Mouse (Mus musculus): ENCODE measurements around the gene Cdk11b. TPM values are rescaled to one million over a fixed set of nuclear protein-coding genes. Genes with fewer than 3 reads are reported as not detected.
"Not testable (repeated sequence)": the region's sequence is repeated elsewhere in the genome, so short reads cannot be mapped to it uniquely, and the experiment has no call there.

Cdk11b gene
- polyA plus RNA-seq, 1 experiment from 2014 or later: 67.3 TPM

DNA sequence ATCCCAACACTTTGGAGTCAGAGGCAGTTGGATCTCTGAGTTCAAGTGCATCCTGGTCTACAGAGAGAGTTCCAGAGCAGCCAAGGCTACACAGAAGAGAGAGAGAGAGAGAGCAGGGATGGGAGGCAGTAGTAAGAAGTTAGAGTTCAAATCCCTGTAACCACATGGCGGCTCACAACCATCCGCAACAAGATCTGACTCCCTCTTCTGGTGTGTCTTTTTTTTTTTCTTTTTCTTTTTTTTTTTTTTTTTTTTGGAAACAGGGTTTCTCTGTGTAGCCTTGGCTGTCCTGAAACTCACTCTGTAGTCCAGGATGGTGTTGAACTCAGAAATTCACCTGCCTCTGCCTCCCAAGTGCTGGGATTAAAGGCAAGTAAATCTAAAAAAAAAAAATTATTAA is 47.4 kb downstream of the Cdk11b start:
- H3K9ac ChIP-seq (replicated peaks; ENCODE audit: low read depth): no peak overlapping the region
- 50% methylated on average over 2 of the region's 2 CpGs for WGBS

DNA sequence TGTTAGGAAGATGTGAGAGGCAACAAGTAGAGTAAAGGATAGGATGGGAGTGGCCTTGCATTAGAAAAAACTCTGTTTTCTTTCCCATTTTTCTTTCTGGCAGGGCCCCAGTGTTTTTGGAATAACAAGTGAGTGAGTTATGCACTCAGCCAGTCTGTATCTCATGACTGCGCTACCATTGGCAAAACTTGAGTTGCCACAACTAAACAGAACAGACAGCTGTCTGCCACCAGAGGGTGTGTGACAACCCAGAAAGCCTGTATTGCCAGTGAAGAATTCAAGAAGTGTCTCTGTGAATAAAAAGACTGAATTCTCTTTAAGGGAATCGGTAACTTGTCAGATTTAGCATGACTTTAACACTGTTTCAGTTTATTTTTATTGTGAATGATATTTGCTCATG is 51.3 kb downstream of the Cdk11b start:
- no peak for ATAC-seq
- TF ChIP-seq EP300 (IDR thresholded peaks at IDR 0.05) (no peak), CTCF (IDR thresholded peaks at IDR 0.05) (peak; percentile 64)
- H3K4me3 ChIP-seq (ENCODE audit: low read depth, low read length): no peak overlapping the region
- H3K9me3 ChIP-seq (ENCODE audit: low read length): no peaks in the 10 kb centered on the region
- no peaks in the 10 kb centered on the region for H3K27me3 ChIP-seq (replicated peaks; ENCODE audit: insufficient read depth, low read length)
- no peak overlapping the region for H3K27ac ChIP-seq (ENCODE audit: low read length)
- H3K9ac ChIP-seq (replicated peaks; ENCODE audit: low read depth): no peak overlapping the region
- H3K4me2 ChIP-seq (replicated peaks; ENCODE audit: low read depth, low read length): no peak overlapping the region
- H3K4me1 ChIP-seq (ENCODE audit: insufficient read depth, low read depth, low read length): no peaks in the 10 kb centered on the region
- H3K36me3 ChIP-seq (ENCODE audit: insufficient read depth, low read length): no peaks in the 10 kb centered on the region
- peak; percentile 50 for DNase-seq (ENCODE audit: low spot score)
- WGBS: 69% methylated on average over 2 of the region's 2 CpGs

More for the DNA sequence above, 47.4 kb downstream of the Cdk11b start:
- H3K27me3 ChIP-seq (replicated peaks; ENCODE audit: insufficient read depth, low read length): no peaks in the 10 kb centered on the region
- DNase-seq (ENCODE audit: low spot score): no peak
- no peak overlapping the region for H3K4me3 ChIP-seq (ENCODE audit: low read depth, low read length)
- H3K36me3 ChIP-seq (ENCODE audit: insufficient read depth, low read length): no peaks in the 10 kb centered on the region
- no peak overlapping the region for H3K27ac ChIP-seq (ENCODE audit: low read length)
- no peaks in the 10 kb centered on the region for H3K9me3 ChIP-seq (ENCODE audit: low read length)
- no peak for ATAC-seq
- H3K4me1 ChIP-seq (ENCODE audit: insufficient read depth, low read depth, low read length): peaks cover 9% of the 10 kb centered on the region; the same call in 1 of the 2 replicates
- no peak for TF ChIP-seq CTCF (IDR thresholded peaks at IDR 0.05)
- no peak for TF ChIP-seq EP300 (IDR thresholded peaks at IDR 0.05)
- no peak overlapping the region for H3K4me2 ChIP-seq (replicated peaks; ENCODE audit: low read depth, low read length)

DNA sequence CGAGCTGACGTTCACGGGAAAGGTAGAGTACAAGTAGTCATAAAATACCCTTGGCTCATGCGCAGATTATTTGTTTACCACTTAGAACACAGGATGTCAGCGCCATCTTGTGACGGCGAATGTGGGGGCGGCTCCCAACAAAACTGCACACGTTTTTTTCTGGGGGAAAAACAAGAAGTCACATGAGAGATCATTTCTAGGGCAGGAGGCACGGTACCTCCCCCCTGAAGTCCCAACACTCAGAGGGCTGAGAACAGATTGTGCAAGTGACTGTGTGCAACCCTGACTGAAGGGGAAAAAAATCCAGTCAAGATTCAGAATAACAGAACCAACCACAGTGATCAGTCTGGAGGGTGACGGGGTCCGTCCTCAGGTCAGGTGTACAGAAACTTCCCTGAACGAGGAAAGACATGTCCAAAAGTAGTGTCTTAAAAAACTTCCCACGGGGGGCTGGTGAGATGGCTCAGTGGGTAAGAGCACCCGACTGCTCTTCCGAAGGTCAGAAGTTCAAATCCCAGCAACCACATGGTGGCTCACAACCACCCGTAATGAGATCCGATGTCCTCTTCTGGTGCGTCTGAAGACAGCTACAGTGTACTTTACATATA is 59.1 kb downstream of the Cdk11b start:
- not testable (repeated sequence) for H3K4me3 ChIP-seq (ENCODE audit: low read depth, low read length); H3K36me3 ChIP-seq (ENCODE audit: insufficient read depth, low read length); H3K4me2 ChIP-seq (replicated peaks; ENCODE audit: low read depth, low read length); H3K27ac ChIP-seq (ENCODE audit: low read length); H3K9ac ChIP-seq (replicated peaks; ENCODE audit: low read depth); ATAC-seq; H3K27me3 ChIP-seq (replicated peaks; ENCODE audit: insufficient read depth, low read length); H3K9me3 ChIP-seq (ENCODE audit: low read length); H3K4me1 ChIP-seq (ENCODE audit: insufficient read depth, low read depth, low read length); DNase-seq (ENCODE audit: low spot score)
- WGBS: 89% methylated on average over 15 of the region's 19 CpGs

DNA sequence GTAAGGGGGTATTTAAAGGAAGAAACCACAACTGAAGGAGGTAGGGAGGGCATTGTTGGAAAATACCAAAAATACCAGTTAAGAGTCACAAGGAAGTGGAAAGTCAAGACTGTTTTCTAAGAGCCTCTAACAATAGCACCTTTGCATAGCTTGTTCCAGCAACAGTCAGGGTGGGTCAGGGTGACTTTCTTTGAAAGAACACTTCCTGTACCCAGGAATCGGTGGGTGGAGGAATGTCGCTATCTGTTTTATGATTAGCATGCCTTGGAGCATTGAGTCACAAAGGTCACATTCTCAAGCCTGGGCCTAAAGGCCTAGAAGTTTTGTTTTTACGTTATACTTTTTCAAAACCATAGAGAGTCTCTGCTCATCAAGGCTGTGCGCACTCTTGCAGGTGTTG is 63.1 kb downstream of the Cdk11b start:
- not testable (repeated sequence) for DNase-seq (ENCODE audit: low spot score); H3K36me3 ChIP-seq (ENCODE audit: insufficient read depth, low read length); H3K9me3 ChIP-seq (ENCODE audit: low read length); H3K9ac ChIP-seq (replicated peaks; ENCODE audit: low read depth); H3K27me3 ChIP-seq (replicated peaks; ENCODE audit: insufficient read depth, low read length); H3K27ac ChIP-seq (ENCODE audit: low read length); H3K4me3 ChIP-seq (ENCODE audit: low read depth, low read length); ATAC-seq; H3K4me1 ChIP-seq (ENCODE audit: insufficient read depth, low read depth, low read length); H3K4me2 ChIP-seq (replicated peaks; ENCODE audit: low read depth, low read length)
- 76% methylated on average over 4 of the region's 4 CpGs for WGBS

DNA sequence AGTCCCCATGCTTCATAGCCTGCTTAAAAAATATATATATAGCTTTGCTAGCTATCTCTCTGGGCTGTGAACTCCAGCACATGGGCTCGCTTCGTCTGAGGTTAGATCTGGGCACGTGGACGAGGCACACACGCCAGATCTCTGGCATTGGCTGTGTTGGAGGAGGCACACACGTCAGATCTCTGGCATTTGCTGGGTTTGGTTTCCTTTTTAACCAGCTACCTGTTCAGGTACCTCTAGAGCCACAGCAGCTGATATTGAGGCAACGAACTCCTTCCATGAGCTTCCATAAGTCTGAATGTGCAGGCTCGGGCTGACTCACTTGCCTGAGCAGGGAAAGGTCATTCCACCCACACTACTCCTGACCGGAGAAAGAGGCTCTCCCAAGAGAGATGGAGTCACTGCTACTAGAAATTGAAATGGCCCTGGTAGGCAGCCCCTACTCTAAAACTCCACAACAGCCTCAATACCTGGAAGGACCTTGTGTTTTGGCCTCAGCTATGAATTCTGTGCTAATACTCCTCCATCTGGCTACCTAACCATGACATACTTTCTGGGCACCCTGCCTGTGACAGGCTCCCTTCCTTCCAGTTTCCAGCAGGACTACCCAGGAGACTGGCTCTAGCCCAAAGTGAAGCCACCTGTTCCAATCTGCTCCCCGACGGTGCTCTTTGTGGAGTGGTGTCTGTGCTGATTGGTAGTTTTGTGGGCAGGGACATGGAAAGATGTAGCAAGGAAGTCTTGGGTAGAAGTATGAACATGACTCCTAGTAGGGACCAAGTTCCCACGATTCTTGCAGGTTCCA is 66.1 kb downstream of the Cdk11b start:
- ATAC-seq (no peak), DNase-seq (ENCODE audit: low spot score) (no peak)
- H3K36me3 ChIP-seq (ENCODE audit: insufficient read depth, low read length): no peaks in the 10 kb centered on the region
- no peak for TF ChIP-seq EP300 (IDR thresholded peaks at IDR 0.05)
- no peak for TF ChIP-seq CTCF (IDR thresholded peaks at IDR 0.05)
- H3K4me1 ChIP-seq (ENCODE audit: insufficient read depth, low read depth, low read length): peaks cover 4% of the 10 kb centered on the region; the same call in 1 of the 2 replicates
- H3K9me3 ChIP-seq (ENCODE audit: low read length): no peaks in the 10 kb centered on the region
- no peak overlapping the region for H3K4me3 ChIP-seq (ENCODE audit: low read depth, low read length)
- H3K4me2 ChIP-seq (replicated peaks; ENCODE audit: low read depth, low read length): no peak overlapping the region
- no peak overlapping the region for H3K9ac ChIP-seq (replicated peaks; ENCODE audit: low read depth)
- 77% methylated on average over 12 of the region's 12 CpGs for WGBS
- H3K27me3 ChIP-seq (replicated peaks; ENCODE audit: insufficient read depth, low read length): no peaks in the 10 kb centered on the region; the same call in none of the 2 replicates
- H3K27ac ChIP-seq (ENCODE audit: low read length): no peak overlapping the region

DNA sequence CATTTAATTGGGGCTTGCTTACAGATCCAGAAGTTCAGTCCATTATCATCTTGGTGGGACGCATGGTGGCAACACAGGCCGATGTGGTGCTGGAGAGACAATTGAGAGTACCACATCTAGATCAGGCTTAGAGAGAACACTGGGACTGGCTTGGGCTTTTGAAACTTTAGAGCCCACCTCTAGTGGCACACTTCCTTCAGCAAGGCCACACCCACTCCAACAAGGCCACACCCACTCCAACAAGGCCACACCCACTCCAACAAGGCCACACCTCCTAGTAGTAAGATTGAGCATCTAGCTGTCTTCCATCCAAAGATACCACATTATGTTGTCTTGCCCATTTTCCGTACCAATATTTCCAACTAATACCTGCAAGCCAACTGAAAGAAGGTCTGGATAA is 67.8 kb downstream of the Cdk11b start:
- H3K27ac ChIP-seq (ENCODE audit: low read length): no peak overlapping the region
- H3K4me2 ChIP-seq (replicated peaks; ENCODE audit: low read depth, low read length): no peak overlapping the region
- H3K27me3 ChIP-seq (replicated peaks; ENCODE audit: insufficient read depth, low read length): no peaks in the 10 kb centered on the region; the same call in none of the 2 replicates
- no peak overlapping the region for H3K9ac ChIP-seq (replicated peaks; ENCODE audit: low read depth)
- no peaks in the 10 kb centered on the region for H3K36me3 ChIP-seq (ENCODE audit: insufficient read depth, low read length)
- peaks cover 4% of the 10 kb centered on the region; the same call in 1 of the 2 replicates for H3K4me1 ChIP-seq (ENCODE audit: insufficient read depth, low read depth, low read length)
- DNase-seq (ENCODE audit: low spot score): no peak
- no peak overlapping the region for H3K4me3 ChIP-seq (ENCODE audit: low read depth, low read length)
- TF ChIP-seq EP300 (IDR thresholded peaks at IDR 0.05) (no peak), CTCF (IDR thresholded peaks at IDR 0.05) (no peak)
- WGBS: 95% methylated on average over 3 of the region's 3 CpGs
- no peaks in the 10 kb centered on the region for H3K9me3 ChIP-seq (ENCODE audit: low read length)
- ATAC-seq: no peak

All from lung, postnatal 0 days (tissue).